Mouse (Mus musculus): ENCODE measurements around the gene Gna12. TPM values are rescaled to one million over a fixed set of nuclear protein-coding genes. Genes with fewer than 3 reads are reported as not detected.

Gene Gna12
- total and polyA plus RNA-seq, 3 experiments, result 46.0 to 55.2 TPM; not detected in 1

DNA sequence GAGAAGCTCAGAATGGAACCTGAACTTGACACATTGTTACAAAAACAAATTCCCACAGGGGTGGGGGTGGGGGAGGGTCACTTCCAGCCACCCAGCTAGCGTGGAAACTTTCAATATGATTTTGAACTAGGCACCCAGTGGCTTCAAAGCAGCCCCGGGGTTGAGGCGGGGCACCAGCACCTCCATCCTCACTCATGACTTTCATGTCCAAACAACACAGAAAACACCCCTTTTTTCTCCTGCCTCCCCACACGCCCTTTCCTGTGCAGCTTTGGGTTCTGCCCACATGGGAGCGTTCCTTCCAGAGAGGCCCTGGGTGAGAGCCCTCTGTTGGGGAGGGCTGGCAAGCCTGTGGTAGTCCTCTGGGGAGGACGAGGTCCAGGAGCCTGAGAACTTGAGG lies 41.0 kb upstream of the Gna12 start:
- no peak overlapping the region for H3K9ac ChIP-seq (ENCODE audit: control insufficient read depth, low read depth, low read length, poor library complexity, severe bottlenecking)
- no peaks in the 10 kb centered on the region for H3K36me3 ChIP-seq (ENCODE audit: control insufficient read depth in 1 of 2, insufficient read depth in 2 of 2, low read length in 2 of 2)
- no peak overlapping the region for H3K4me3 ChIP-seq (ENCODE audit: control insufficient read depth in 1 of 2, insufficient read depth in 1 of 2, low read depth in 2 of 2, low read length in 2 of 2)
- H3K27me3 ChIP-seq (ENCODE audit: control insufficient read depth in 1 of 2, insufficient read depth in 2 of 2, low read length in 2 of 2), result no peaks in the 10 kb centered on the region
- TF ChIP-seq CHD2 (IDR thresholded peaks at IDR 0.05; ENCODE audit: low read length), result no peak
- no peak for TF ChIP-seq CHD1 (IDR thresholded peaks at IDR 0.05; ENCODE audit: low read depth, low read length)
- TF ChIP-seq ZNF384 (IDR thresholded peaks at IDR 0.05; ENCODE audit: low read depth, low read length), result no peak
- no peak for TF ChIP-seq POLR2A (IDR thresholded peaks at IDR 0.05; ENCODE audit: control insufficient read depth in 1 of 2, insufficient read depth in 1 of 2, low read depth in 1 of 2, low read length in 2 of 2, poor library complexity in 1 of 2)
- no peak for TF ChIP-seq MXI1 (IDR thresholded peaks at IDR 0.05; ENCODE audit: low read depth, low read length)
- no peak for TF ChIP-seq GATA1 (IDR thresholded peaks at IDR 0.05; ENCODE audit: low read depth, low read length)
- no peak for TF ChIP-seq ZC3H11A (IDR thresholded peaks at IDR 0.05; ENCODE audit: low read depth, low read length)
- H3K79me2 ChIP-seq (ENCODE audit: control insufficient read depth, insufficient read depth, low read length, poor library complexity), result no peaks in the 10 kb centered on the region
- no peaks in the 10 kb centered on the region for H3K4me1 ChIP-seq (ENCODE audit: control insufficient read depth in 1 of 2, insufficient read depth in 2 of 2, low read length in 2 of 2)
- no peaks in the 10 kb centered on the region for H3K9me3 ChIP-seq (replicated peaks; ENCODE audit: insufficient read depth, low read length)
- no peak for DNase-seq (ENCODE audit: low read depth, low spot score)
- H3K27ac ChIP-seq (ENCODE audit: control insufficient read depth, low read depth, low read length), result no peak overlapping the region

DNA sequence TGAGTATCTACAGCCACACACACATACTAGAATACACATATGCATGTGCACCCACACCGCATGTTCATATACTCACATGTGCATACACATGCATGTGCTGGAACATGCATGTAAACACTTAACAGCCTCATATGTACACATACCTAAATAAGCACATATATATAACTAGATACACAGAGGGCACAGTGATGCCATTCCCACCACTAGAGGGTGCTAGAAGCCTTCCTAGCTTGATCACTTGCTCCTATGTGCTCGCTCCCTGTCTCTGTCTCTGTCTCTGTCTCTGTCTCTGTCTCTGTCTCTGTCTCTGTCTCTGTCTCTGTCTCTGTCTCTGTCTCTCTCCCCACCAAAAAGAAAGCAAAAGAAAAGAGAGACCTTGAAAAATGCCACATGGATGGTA lies 38.8 kb upstream of the Gna12 start:
- H3K36me3 ChIP-seq (ENCODE audit: control insufficient read depth in 1 of 2, insufficient read depth in 2 of 2, low read length in 2 of 2), result no peaks in the 10 kb centered on the region
- no peak overlapping the region for H3K27ac ChIP-seq (ENCODE audit: control insufficient read depth, low read depth, low read length)
- no peaks in the 10 kb centered on the region for H3K79me2 ChIP-seq (ENCODE audit: control insufficient read depth, insufficient read depth, low read length, poor library complexity)
- TF ChIP-seq SMC3 (IDR thresholded peaks at IDR 0.05; ENCODE audit: low read depth, low read length) (peak; percentile 48), USF1 (IDR thresholded peaks at IDR 0.05; ENCODE audit: low read depth, low read length) (no peak), USF2 (IDR thresholded peaks at IDR 0.05; ENCODE audit: borderline replicate concordance in 1 of 2, insufficient read depth in 1 of 2, low read depth in 1 of 2, low read length in 2 of 2) (no peak), CTCF (IDR thresholded peaks at IDR 0.05 in 2 of 3, conservative IDR thresholded peaks at IDR 0.05 in 1 of 3; ENCODE audit: control insufficient read depth in 1 of 3, insufficient read depth in 1 of 3, low read depth in 2 of 3, low read length in 3 of 3, poor library complexity in 1 of 3, severe bottlenecking in 1 of 3) (peak; percentile 47 to 57 (median 56)), RAD21 (IDR thresholded peaks at IDR 0.05; ENCODE audit: low read depth, low read length) (peak; percentile 60), ZC3H11A (IDR thresholded peaks at IDR 0.05; ENCODE audit: low read depth, low read length) (peak; percentile 26; the same call in 1 of the 2 replicates)
- H3K27me3 ChIP-seq (ENCODE audit: control insufficient read depth in 1 of 2, insufficient read depth in 2 of 2, low read length in 2 of 2), result no peaks in the 10 kb centered on the region
- DNase-seq (ENCODE audit: low read depth, low spot score), result peak; percentile 48
- H3K9ac ChIP-seq (ENCODE audit: control insufficient read depth, low read depth, low read length, poor library complexity, severe bottlenecking), result no peak overlapping the region
- no peak overlapping the region for H3K4me3 ChIP-seq (ENCODE audit: control insufficient read depth in 1 of 2, insufficient read depth in 1 of 2, low read depth in 2 of 2, low read length in 2 of 2)
- H3K4me1 ChIP-seq (ENCODE audit: control insufficient read depth in 1 of 2, insufficient read depth in 2 of 2, low read length in 2 of 2), result no peaks in the 10 kb centered on the region
- no peaks in the 10 kb centered on the region for H3K9me3 ChIP-seq (replicated peaks; ENCODE audit: insufficient read depth, low read length)

DNA sequence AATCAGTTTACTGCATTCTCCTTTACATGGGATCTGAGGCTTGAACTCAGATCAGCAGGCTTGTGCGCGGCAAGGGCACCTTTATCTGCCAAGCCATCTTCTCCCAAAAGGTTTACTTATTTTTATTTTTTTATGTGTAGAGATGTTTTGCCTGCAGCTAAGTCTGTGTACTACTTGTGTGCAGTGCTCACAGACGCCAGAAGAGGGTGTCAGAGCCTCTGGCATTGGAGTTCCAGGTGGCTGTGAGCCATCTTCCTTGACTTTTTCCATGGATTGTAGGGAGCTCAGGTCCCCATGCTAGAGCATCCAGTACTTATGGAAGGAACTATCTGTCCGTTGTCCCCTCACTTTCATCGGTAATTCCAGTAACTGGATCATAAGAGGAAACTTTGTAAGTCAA lies 29.5 kb upstream of the Gna12 start:
- no peak for DNase-seq (ENCODE audit: low read depth, low spot score)
- H3K9me3 ChIP-seq (replicated peaks; ENCODE audit: insufficient read depth, low read length), result no peaks in the 10 kb centered on the region
- H3K9ac ChIP-seq (ENCODE audit: control insufficient read depth, low read depth, low read length, poor library complexity, severe bottlenecking), result no peak overlapping the region
- no peaks in the 10 kb centered on the region for H3K36me3 ChIP-seq (ENCODE audit: control insufficient read depth in 1 of 2, insufficient read depth in 2 of 2, low read length in 2 of 2)
- TF ChIP-seq NRF1 (IDR thresholded peaks at IDR 0.05; ENCODE audit: insufficient read depth, low read depth, low read length, poor library complexity, severe bottlenecking) (no peak), CTCF (IDR thresholded peaks at IDR 0.05 in 2 of 3, conservative IDR thresholded peaks at IDR 0.05 in 1 of 3; ENCODE audit: control insufficient read depth in 1 of 3, insufficient read depth in 1 of 3, low read depth in 2 of 3, low read length in 3 of 3, poor library complexity in 1 of 3, severe bottlenecking in 1 of 3) (0 out of 6 replicates have a peak, but pooled peaks of 1 of the 3 experiments have one; percentile 4)
- no peaks in the 10 kb centered on the region for H3K4me1 ChIP-seq (ENCODE audit: control insufficient read depth in 1 of 2, insufficient read depth in 2 of 2, low read length in 2 of 2)
- no peaks in the 10 kb centered on the region for H3K79me2 ChIP-seq (ENCODE audit: control insufficient read depth, insufficient read depth, low read length, poor library complexity)
- no peak overlapping the region for H3K27ac ChIP-seq (ENCODE audit: control insufficient read depth, low read depth, low read length)
- H3K4me3 ChIP-seq (ENCODE audit: control insufficient read depth in 1 of 2, insufficient read depth in 1 of 2, low read depth in 2 of 2, low read length in 2 of 2), result no peak overlapping the region
- H3K27me3 ChIP-seq (ENCODE audit: control insufficient read depth in 1 of 2, insufficient read depth in 2 of 2, low read length in 2 of 2), result no peaks in the 10 kb centered on the region

Data from MEL (cell line).